7 mouse cellular contexts compared by ENCODE assay signal in the genomic region with DNA sequence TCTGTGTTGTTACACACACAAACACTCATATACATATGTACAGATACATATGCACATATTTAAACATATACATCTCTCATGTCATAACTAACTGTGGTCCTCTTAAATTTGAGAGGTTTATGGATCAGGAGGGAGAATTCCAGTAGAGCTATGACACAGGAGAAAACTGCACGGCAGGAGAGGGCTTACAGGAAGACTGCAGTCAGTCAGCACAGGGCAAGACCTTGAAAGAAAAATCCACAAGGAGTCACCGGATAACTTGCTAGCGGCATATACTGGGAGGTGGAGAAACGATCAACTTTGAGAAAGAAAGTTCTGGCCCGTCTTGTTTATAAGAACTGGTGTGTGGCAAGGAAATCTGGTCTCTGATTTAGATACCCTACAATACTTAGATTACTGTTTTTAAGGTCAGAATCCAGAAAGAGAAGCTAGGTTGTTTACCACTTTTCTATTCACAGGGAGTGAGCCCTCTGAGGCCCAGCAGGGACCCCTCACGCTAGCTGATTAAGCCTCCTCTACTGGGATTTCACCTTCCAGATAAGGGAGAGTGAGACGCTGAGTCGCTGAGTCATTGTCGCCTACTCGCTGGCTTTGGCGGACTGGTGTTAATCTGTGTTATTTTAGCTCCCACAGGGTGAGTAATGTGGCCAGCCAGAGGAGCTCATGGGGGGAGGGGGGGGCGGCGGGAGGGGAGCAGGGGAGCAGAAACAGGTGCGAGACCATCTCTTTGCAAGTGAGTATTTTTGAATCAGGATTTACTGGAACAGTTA. TPM values are rescaled to one million over a fixed set of nuclear protein-coding genes. Genes with fewer than 3 reads are reported as not detected.
DNase-seq lines count a peak whose midpoint lies in the region; ATAC-seq and TF ChIP-seq lines count a peak whose summit lies in the region.

No protein-coding gene starts in this region.

- no peaks in the 10 kb centered on the region for H3K36me3 ChIP-seq in G1E (replicated peaks)
- H3K36me3 ChIP-seq in forebrain, embryonic 14.5 days (ENCODE audit: control insufficient read depth, insufficient read depth, low read length): no peaks in the 10 kb centered on the region
- H3K36me3 ChIP-seq in hindbrain, embryonic 11.5 days (ENCODE audit: control insufficient read depth, insufficient read depth, low read length): no peaks in the 10 kb centered on the region
- H3K36me3 ChIP-seq in midbrain, embryonic 16.5 days (ENCODE audit: control insufficient read depth, insufficient read depth, low read length): no peaks in the 10 kb centered on the region

- H3K4me3 ChIP-seq in G1E (ENCODE audit: low read depth, low read length): no peak overlapping the region
- H3K4me3 ChIP-seq in forebrain, embryonic 14.5 days (ENCODE audit: low read depth, low read length): no peak overlapping the region
- H3K4me3 ChIP-seq in hindbrain, embryonic 11.5 days (ENCODE audit: low read depth, low read length): no peak overlapping the region
- H3K4me3 ChIP-seq in midbrain, embryonic 16.5 days (ENCODE audit: low read depth, low read length): no peak overlapping the region

- 9% methylated on average over 14 of the region's 14 CpGs for WGBS in forebrain, embryonic 14.5 days
- WGBS in hindbrain, embryonic 11.5 days: 12% methylated on average over 14 of the region's 14 CpGs
- 12% methylated on average over 14 of the region's 14 CpGs for WGBS in midbrain, embryonic 16.5 days

- H3K4me1 ChIP-seq in G1E (ENCODE audit: insufficient read depth, low read depth, low read length): peaks cover 5% of the 10 kb centered on the region
- peaks cover 12% of the 10 kb centered on the region for H3K4me1 ChIP-seq in forebrain, embryonic 14.5 days (ENCODE audit: control insufficient read depth, insufficient read depth, low read length)
- H3K4me1 ChIP-seq in hindbrain, embryonic 11.5 days (replicated peaks; ENCODE audit: control insufficient read depth, insufficient read depth, low read length): no peaks in the 10 kb centered on the region
- no peaks in the 10 kb centered on the region for H3K4me1 ChIP-seq in midbrain, embryonic 16.5 days (ENCODE audit: control insufficient read depth, insufficient read depth, low read length)

- no peaks in the 10 kb centered on the region for H3K9me3 ChIP-seq in G1E (replicated peaks)
- no peaks in the 10 kb centered on the region for H3K9me3 ChIP-seq in forebrain, embryonic 14.5 days (replicated peaks; ENCODE audit: control insufficient read depth, low read length)
- H3K9me3 ChIP-seq in hindbrain, embryonic 11.5 days (ENCODE audit: control insufficient read depth, low read length): no peaks in the 10 kb centered on the region
- no peaks in the 10 kb centered on the region for H3K9me3 ChIP-seq in midbrain, embryonic 16.5 days (replicated peaks; ENCODE audit: control insufficient read depth, low read length, poor library complexity, severe bottlenecking)

- peak overlapping the region; percentile 23; the same call in 1 of the 2 replicates for H3K4me2 ChIP-seq in forebrain, embryonic 14.5 days (ENCODE audit: low read length)
- no peak overlapping the region for H3K4me2 ChIP-seq in hindbrain, embryonic 11.5 days (replicated peaks; ENCODE audit: low read depth, low read length)
- H3K4me2 ChIP-seq in midbrain, embryonic 16.5 days (ENCODE audit: low read length): 0 out of 2 replicates have a peak overlapping the region, but pooled peaks have one; percentile 2

- H3K9ac ChIP-seq in forebrain, embryonic 14.5 days (ENCODE audit: low read length): no peak overlapping the region
- no peak overlapping the region for H3K9ac ChIP-seq in hindbrain, embryonic 11.5 days (ENCODE audit: low read depth, low read length)
- no peak overlapping the region for H3K9ac ChIP-seq in midbrain, embryonic 16.5 days (ENCODE audit: low read depth, low read length)

- intact Hi-C loops in left cerebral cortex, postnatal 36 days (cut with DNase I): no loop called here

- 0 out of 2 replicates have a peak, but pooled peaks cover 2% of the 10 kb centered on the region for H3K27me3 ChIP-seq in G1E (ENCODE audit: insufficient read depth, low read length)
- no peaks in the 10 kb centered on the region for H3K27me3 ChIP-seq in forebrain, embryonic 14.5 days (replicated peaks; ENCODE audit: control insufficient read depth, insufficient read depth, low read length)
- H3K27me3 ChIP-seq in hindbrain, embryonic 11.5 days (ENCODE audit: control insufficient read depth, insufficient read depth, low read length): no peaks in the 10 kb centered on the region
- no peaks in the 10 kb centered on the region for H3K27me3 ChIP-seq in midbrain, embryonic 16.5 days (ENCODE audit: control insufficient read depth, insufficient read depth, low read depth, low read length)

- TF ChIP-seq CTCF in G1E (IDR thresholded peaks at IDR 0.05; ENCODE audit: low read depth, low read length): no peak

- DNase-seq in G1E (ENCODE audit: low spot score): no peak
- DNase-seq in adrenal gland, adult 2 months: peak; percentile 66
- peak; percentile 38 for DNase-seq in forebrain, embryonic 14.5 days (ENCODE audit: low spot score)
- DNase-seq in hindbrain, embryonic 11.5 days (ENCODE audit: low spot score): peak; percentile 7
- peak; percentile 53 to 54 for DNase-seq in left cerebral cortex, postnatal 36 days (ENCODE audit: low spot score in 2 of 2)

- no peak overlapping the region for H3K27ac ChIP-seq in forebrain, embryonic 14.5 days (ENCODE audit: low read depth, low read length)
- H3K27ac ChIP-seq in hindbrain, embryonic 11.5 days (ENCODE audit: low read depth, low read length): no peak overlapping the region
- no peak overlapping the region for H3K27ac ChIP-seq in midbrain, embryonic 16.5 days (ENCODE audit: low read length)

- peak; percentile 28; the same call in 1 of the 2 replicates for ATAC-seq in G1E (ENCODE audit: extremely low read depth, insufficient number of reproducible peaks, low FRiP score, poor library complexity, severe bottlenecking)
- ATAC-seq in forebrain, embryonic 14.5 days: peak; percentile 40; the same call in 1 of the 2 replicates
- peak; percentile 30; the same call in 1 of the 2 replicates for ATAC-seq in hindbrain, embryonic 11.5 days (ENCODE audit: low FRiP score)
- ATAC-seq in midbrain, embryonic 16.5 days: no peak; the same call in 1 of the 2 replicates
- no peak for ATAC-seq in cerebellum, adult (ENCODE audit: insufficient number of reproducible peaks, low FRiP score, low TSS enrichment)

RNA-seq across cellular contexts. Expression of gene Pdk4, which starts 53.6 kb away (rescaled TPM):
- not detected in 2 replicates for total RNA-seq in G1E (2014; fragmentation: Nextera tagmentation)
- total RNA-seq in G1E (2017): 0.05 TPM in 1 of 2 replicates, not detected in the other
- not detected in 2 replicates for polyA plus RNA-seq in G1E (2012)
- 100 to 1,000 TPM; 281 to 437 TPM for total RNA-seq in adrenal gland, adult 2 months (2021)
- 147 and 215 TPM in 2 replicates for polyA plus RNA-seq in adrenal gland, adult 2 months (2012; rRNA removed)
- 1.2 and 2.7 TPM in 2 replicates for polyA plus RNA-seq in forebrain, embryonic 14.5 days (2014; fragmentation: Nextera tagmentation; extraction: Ambion mirVana)
- 0.45 and 0.82 TPM in 2 replicates for polyA plus RNA-seq in hindbrain, embryonic 11.5 days (2014; fragmentation: Nextera tagmentation; extraction: Ambion mirVana)
- total RNA-seq in left cerebral cortex, postnatal 36 days (2021): 10 to 100 TPM in 1 of 2 experiments, 1 to 10 TPM in 1; 9.4 to 10.4 TPM
- 1.6 TPM in 2 replicates for polyA plus RNA-seq in midbrain, embryonic 16.5 days (2015; fragmentation: Nextera tagmentation; extraction: Ambion mirVana)

RNA-seq across cellular contexts. Expression of gene Asb4, which starts 59.3 kb away (rescaled TPM):
- total RNA-seq in G1E (2014; fragmentation: Nextera tagmentation) (not detected in 2 replicates), G1E (2017) (not detected in 2 replicates)
- 0.02 TPM in 1 of 2 replicates, not detected in the other for polyA plus RNA-seq in G1E (2012)
- total RNA-seq in adrenal gland, adult 2 months (2021): 1 to 10 TPM; 1.6 to 2.4 TPM
- 0.68 and 1.8 TPM in 2 replicates for polyA plus RNA-seq in adrenal gland, adult 2 months (2012; rRNA removed)
- polyA plus RNA-seq in forebrain, embryonic 14.5 days (2014; fragmentation: Nextera tagmentation; extraction: Ambion mirVana): 22.7 and 23.7 TPM in 2 replicates
- 24.5 and 28.7 TPM in 2 replicates for polyA plus RNA-seq in hindbrain, embryonic 11.5 days (2014; fragmentation: Nextera tagmentation; extraction: Ambion mirVana)
- total RNA-seq in left cerebral cortex, postnatal 36 days (2021): under 1 TPM; 0.25 to 0.59 TPM
- polyA plus RNA-seq in midbrain, embryonic 16.5 days (2015; fragmentation: Nextera tagmentation; extraction: Ambion mirVana): 17.9 and 20.6 TPM in 2 replicates

Comparison
In these comparisons a context has a peak if more than half of its experiments do, and no peak if none do; other contexts are left out.
1. ATAC-seq: peak in G1E (single experiment), forebrain, embryonic 14.5 days (single experiment) and hindbrain, embryonic 11.5 days (single experiment); none in midbrain, embryonic 16.5 days (single experiment) and cerebellum, adult (single experiment).
2. RNA of gene Pdk4, which starts 53.6 kb away (polyA plus RNA-seq): 147 to 215 TPM in adrenal gland, adult 2 months; 1.6 TPM in midbrain, embryonic 16.5 days, 1.2 to 2.7 TPM in forebrain, embryonic 14.5 days, 0.45 to 0.82 TPM in hindbrain, embryonic 11.5 days and not detected in G1E; every median in the first group is over 10 times any median in the second.